Mouse (Mus musculus) kidney, embryonic 15.5 days (tissue): ENCODE measurements around the gene Rif1. TPM values are rescaled to one million over a fixed set of nuclear protein-coding genes. Genes with fewer than 3 reads are reported as not detected.
A peak's percentile ranks its signal among the peaks of the same experiment; 100 is the strongest.
"Not testable (repeated sequence)": the region's sequence is repeated elsewhere in the genome, so short reads cannot be mapped to it uniquely, and the experiment has no call there.

Source experiments
- ATAC-seq: fragments of 200-750 bp; cut with Nextera tagmentation; replicated peaks from 2 replicates; pipeline ENCODE4 v1.8.0; 2017; ENCODE audit warnings: moderate TSS enrichment; ENCODE audit not compliant: low FRiP score
- H3K27ac ChIP-seq: fragments of 300-500 bp; sonication (generic); 2 replicates; pipeline ENCODE4 v1.5.1; 2015; ENCODE audit warnings: mild to moderate bottlenecking, inconsistent platforms
- H3K27me3 ChIP-seq: fragments of 300-500 bp; sonication (generic); 2 replicates; pipeline ENCODE4 v1.6.1; 2015; ENCODE audit warnings: inconsistent platforms
- H3K36me3 ChIP-seq: fragments of 300-500 bp; sonication (generic); 2 replicates; pipeline ENCODE4 v1.6.1; 2015; ENCODE audit warnings: inconsistent platforms
- H3K4me1 ChIP-seq: fragments of 300-500 bp; sonication (generic); 2 replicates; pipeline ENCODE4 v1.6.1; 2015; ENCODE audit warnings: inconsistent platforms
- H3K4me2 ChIP-seq: fragments of 300-500 bp; sonication (generic); 2 replicates; pipeline ENCODE4 v1.6.1; 2015; ENCODE audit warnings: moderate library complexity, mild to moderate bottlenecking, inconsistent platforms
- H3K4me3 ChIP-seq: fragments of 300-500 bp; sonication (generic); replicated peaks from 2 replicates; pipeline ENCODE4 v1.5.1; 2015; ENCODE audit warnings: mild to moderate bottlenecking, inconsistent platforms
- H3K9ac ChIP-seq: fragments of 300-500 bp; sonication (generic); 2 replicates; pipeline ENCODE4 v1.6.1; 2015; ENCODE audit warnings: mild to moderate bottlenecking, inconsistent platforms
- H3K9me3 ChIP-seq: fragments of 300-500 bp; sonication (generic); replicated peaks from 2 replicates; pipeline ENCODE4 v1.6.1; 2016; ENCODE audit warnings: inconsistent platforms
- WGBS: fragments of 180-500 bp; shearing (Covaris S2); methylation state at CpG from one replicate; pipeline ENCODE4 v1.1.7; 2015; ENCODE audit warnings: mixed read lengths; 5-methylcytosine and 5-hydroxymethylcytosine counted together
- polyA plus RNA-seq: library from polyadenylated mRNA; unstranded; fragments of >200 nt; fragmentation: Nextera tagmentation; extraction: Ambion mirVana; gene quantifications from 2 replicates; pipeline ENCODE4 v1.2.1, GENCODE M21; 2015

Rif1 gene
- polyA plus RNA-seq, 1 experiment from 2014 or later = 38.6 TPM

- H3K27me3 ChIP-seq = no peaks in the 10 kb centered on the region
- H3K9me3 ChIP-seq = no peaks in the 10 kb centered on the region
- H3K9ac ChIP-seq = peak overlapping the region; percentile 93
- peak overlapping the region; percentile 95 for H3K27ac ChIP-seq
- H3K4me1 ChIP-seq = peaks cover 14% of the 10 kb centered on the region
- H3K4me2 ChIP-seq = peak overlapping the region; percentile 70
- 1% methylated on average over 56 of the region's 56 CpGs for WGBS
- peak overlapping the region; percentile 99 for H3K4me3 ChIP-seq
- peaks cover 34% of the 10 kb centered on the region for H3K36me3 ChIP-seq
- ATAC-seq = no peak; the same call in 1 of the 2 replicates
Observed at GRCm38 (mm10) chr2:52073141-52073904, 691 bp downstream of the Rif1 start.

GRCm38 (mm10) chr2:52078666-52079065 is 6.0 kb downstream of the Rif1 start:
- peaks cover 78% of the 10 kb centered on the region for H3K36me3 ChIP-seq
- H3K4me2 ChIP-seq = no peak overlapping the region
- WGBS = 88% methylated on average over 2 of the region's 2 CpGs
- H3K4me1 ChIP-seq = peaks cover 8% of the 10 kb centered on the region
- no peaks in the 10 kb centered on the region for H3K9me3 ChIP-seq
- no peaks in the 10 kb centered on the region for H3K27me3 ChIP-seq
- no peak overlapping the region for H3K4me3 ChIP-seq
- ATAC-seq = no peak
- H3K27ac ChIP-seq = no peak overlapping the region
- H3K9ac ChIP-seq = no peak overlapping the region

GRCm38 (mm10) chr2:52084013-52084412 is 11.4 kb downstream of the Rif1 start:
- no peaks in the 10 kb centered on the region for H3K4me1 ChIP-seq
- no peak overlapping the region for H3K4me3 ChIP-seq
- 90% methylated on average over 3 of the region's 3 CpGs for WGBS
- H3K27ac ChIP-seq = no peak overlapping the region
- H3K9ac ChIP-seq = no peak overlapping the region
- no peak overlapping the region for H3K4me2 ChIP-seq
- no peaks in the 10 kb centered on the region for H3K9me3 ChIP-seq
- peaks cover 86% of the 10 kb centered on the region for H3K36me3 ChIP-seq
- no peaks in the 10 kb centered on the region for H3K27me3 ChIP-seq
- no peak for ATAC-seq

- H3K4me2 ChIP-seq = no peak overlapping the region
- H3K27me3 ChIP-seq = no peaks in the 10 kb centered on the region
- no peaks in the 10 kb centered on the region for H3K4me1 ChIP-seq
- H3K27ac ChIP-seq = no peak overlapping the region
- H3K4me3 ChIP-seq = no peak overlapping the region
- 93% methylated on average over 2 of the region's 2 CpGs for WGBS
- no peaks in the 10 kb centered on the region for H3K9me3 ChIP-seq
- H3K36me3 ChIP-seq = peaks cover 89% of the 10 kb centered on the region
- no peak overlapping the region for H3K9ac ChIP-seq
- ATAC-seq = no peak
Observed at GRCm38 (mm10) chr2:52084571-52084970, 11.9 kb downstream of the Rif1 start.

GRCm38 (mm10) chr2:52114086-52114485 is 41.5 kb downstream of the Rif1 start:
- no peak overlapping the region for H3K4me2 ChIP-seq
- no peak overlapping the region for H3K4me3 ChIP-seq
- no peak overlapping the region for H3K9ac ChIP-seq
- no peaks in the 10 kb centered on the region for H3K27me3 ChIP-seq
- H3K27ac ChIP-seq = no peak overlapping the region
- no peaks in the 10 kb centered on the region for H3K4me1 ChIP-seq
- no peaks in the 10 kb centered on the region for H3K9me3 ChIP-seq
- peaks cover 89% of the 10 kb centered on the region for H3K36me3 ChIP-seq
- 89% methylated on average over 1 of the region's 1 CpGs for WGBS
- ATAC-seq = no peak

GRCm38 (mm10) chr2:52131370-52131769 is 58.7 kb downstream of the Rif1 start:
- not testable (repeated sequence) for H3K9ac ChIP-seq, H3K27ac ChIP-seq, H3K27me3 ChIP-seq, ATAC-seq, H3K4me3 ChIP-seq, H3K4me1 ChIP-seq, H3K4me2 ChIP-seq
- peaks cover 15% of the 10 kb centered on the region for H3K9me3 ChIP-seq
- peaks cover 25% of the 10 kb centered on the region for H3K36me3 ChIP-seq
- 97% methylated on average over 20 of the region's 20 CpGs for WGBS

- H3K27ac ChIP-seq = no peak overlapping the region
Observed at GRCm38 (mm10) chr2:52133351-52133750, 60.7 kb downstream of the Rif1 start.

GRCm38 (mm10) chr2:52153064-52153463 is 80.4 kb downstream of the Rif1 start:
- Histone ChIP-seq H3K4me1 (no peaks in the 10 kb centered on the region), H3K36me3 (no peaks in the 10 kb centered on the region), H3K4me3 (no peak overlapping the region), H3K4me2 (no peak overlapping the region), H3K27me3 (no peaks in the 10 kb centered on the region), H3K9me3 (no peaks in the 10 kb centered on the region), H3K9ac (no peak overlapping the region), H3K27ac (no peak overlapping the region)
- ATAC-seq = no peak
- WGBS = 72% methylated on average over 3 of the region's 3 CpGs

More at GRCm38 (mm10) chr2:52133351-52133750, 60.7 kb downstream of the Rif1 start:
- Histone ChIP-seq H3K9ac (no peak overlapping the region), H3K4me3 (no peak overlapping the region), H3K4me2 (no peak overlapping the region), H3K4me1 (no peaks in the 10 kb centered on the region), H3K27me3 (no peaks in the 10 kb centered on the region), H3K36me3 (peaks cover 21% of the 10 kb centered on the region), H3K9me3 (peaks cover 6% of the 10 kb centered on the region; the same call in 1 of the 2 replicates)
- ATAC-seq = no peak
- WGBS = 91% methylated on average over 2 of the region's 2 CpGs

- Histone ChIP-seq H3K27me3 (no peaks in the 10 kb centered on the region), H3K27ac (no peak overlapping the region), H3K9me3 (no peaks in the 10 kb centered on the region), H3K36me3 (no peaks in the 10 kb centered on the region), H3K4me3 (no peak overlapping the region), H3K9ac (no peak overlapping the region), H3K4me2 (no peak overlapping the region), H3K4me1 (no peaks in the 10 kb centered on the region)
- ATAC-seq = no peak
- 86% methylated on average over 7 of the region's 7 CpGs for WGBS
Observed at GRCm38 (mm10) chr2:52169243-52170005, 96.8 kb downstream of the Rif1 start.

Other genes starting within 250 kb of the Rif1 start
- 12.9 and 13.2 TPM in 2 replicates for gene Rbm43, start 137.7 kb upstream of the Rif1 start, polyA plus RNA-seq
- 16.0 and 16.4 TPM in 2 replicates for gene Nmi, start 99.3 kb upstream of the Rif1 start, polyA plus RNA-seq
- 8.2 and 9.5 TPM in 2 replicates for gene Tnfaip6, start 34.8 kb upstream of the Rif1 start, polyA plus RNA-seq